Mouse (Mus musculus): Measurements from ENCODE around the gene Fam83f. TPM values are rescaled to one million over a fixed set of nuclear protein-coding genes. Genes with fewer than 3 reads are reported as not detected.

Gene Fam83f
- polyA plus RNA-seq, 1 experiment = 0.50 TPM

DNA sequence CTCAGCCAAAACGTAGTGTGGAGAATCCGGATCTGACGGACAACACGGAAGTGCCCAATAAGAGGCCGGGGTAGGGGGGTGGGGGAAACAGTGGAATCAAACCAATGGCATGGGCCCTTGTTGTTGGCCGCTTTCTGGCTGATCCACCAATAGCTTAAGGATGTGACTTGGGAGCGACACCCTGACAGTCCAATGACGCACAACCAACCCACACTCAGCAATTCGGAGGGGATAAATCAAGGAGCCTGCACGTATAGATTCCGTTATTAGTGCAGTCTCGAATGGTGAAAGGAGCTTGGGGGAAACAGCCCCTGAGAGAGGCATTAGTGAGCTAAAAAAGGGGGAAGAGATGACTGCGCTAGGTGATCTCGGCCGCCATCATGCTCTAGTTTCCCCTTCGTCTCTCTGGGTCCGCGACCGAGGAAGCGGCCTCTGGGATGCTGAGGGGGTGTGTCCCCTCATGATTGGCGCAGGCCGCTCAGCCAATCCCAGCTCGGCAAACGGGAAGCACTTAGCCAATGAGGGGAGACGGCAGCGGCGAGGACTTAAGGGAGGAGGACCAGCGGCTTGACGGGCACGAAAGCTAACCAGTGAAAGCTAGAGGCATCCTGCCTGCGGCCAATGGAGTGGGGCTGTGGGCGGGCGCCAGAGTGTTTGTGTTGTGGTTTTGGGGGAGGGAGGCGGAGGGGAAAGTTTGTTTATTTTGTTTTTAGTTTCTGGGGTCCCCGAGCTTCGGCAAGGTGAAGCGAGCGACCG lies 39.1 kb downstream of the Fam83f start, which contains the start of gene Tnrc6b:
Tnrc6b (plus strand) TSS at position 706 of the 756 bp plus-strand sequence.
- H3K27ac ChIP-seq (ENCODE audit: insufficient read depth, low read length) = peak within 1 kb of the TSS; percentile 98
- TF ChIP-seq CTCF (IDR thresholded peaks at IDR 0.05; ENCODE audit: extremely low read depth, insufficient read depth, low read length) (no peak), POLR2A (IDR thresholded peaks at IDR 0.05; ENCODE audit: extremely low read depth, insufficient read depth, low read length) (peak; percentile 97)
- H3K4me3 ChIP-seq (ENCODE audit: insufficient read depth, low read length) = peak within 1 kb of the TSS; percentile 44
- H3K4me1 ChIP-seq (ENCODE audit: control insufficient read depth, insufficient read depth, low read length) = peaks cover 4% of the 10 kb centered on the region

- H3K4me1 ChIP-seq (ENCODE audit: control insufficient read depth, insufficient read depth, low read length) = peaks cover 4% of the 10 kb centered on the region
- peak overlapping the region; percentile 44 for H3K4me3 ChIP-seq (ENCODE audit: insufficient read depth, low read length)
- no peak for TF ChIP-seq CTCF (IDR thresholded peaks at IDR 0.05; ENCODE audit: extremely low read depth, insufficient read depth, low read length)
- TF ChIP-seq POLR2A (IDR thresholded peaks at IDR 0.05; ENCODE audit: extremely low read depth, insufficient read depth, low read length) = 0 out of 2 replicates have a peak, but pooled peaks have one; percentile 13
- peak overlapping the region; percentile 98 for H3K27ac ChIP-seq (ENCODE audit: insufficient read depth, low read length)
These were observed 39.9 kb downstream of the Fam83f start for GRCm38 (mm10) chr15:80711401-80712151.

GRCm38 (mm10) chr15:80714299-80714698 lies 42.7 kb downstream of the Fam83f start:
- Histone ChIP-seq H3K4me1 (ENCODE audit: control insufficient read depth, insufficient read depth, low read length) (peaks cover 2% of the 10 kb centered on the region; the same call in 1 of the 2 replicates), H3K27ac (ENCODE audit: insufficient read depth, low read length) (no peak overlapping the region), H3K4me3 (ENCODE audit: insufficient read depth, low read length) (no peak overlapping the region)
- TF ChIP-seq POLR2A (IDR thresholded peaks at IDR 0.05; ENCODE audit: extremely low read depth, insufficient read depth, low read length) (no peak), CTCF (IDR thresholded peaks at IDR 0.05; ENCODE audit: extremely low read depth, insufficient read depth, low read length) (no peak)

- no peak for TF ChIP-seq CTCF (IDR thresholded peaks at IDR 0.05; ENCODE audit: extremely low read depth, insufficient read depth, low read length)
- no peak for TF ChIP-seq POLR2A (IDR thresholded peaks at IDR 0.05; ENCODE audit: extremely low read depth, insufficient read depth, low read length)
- Histone ChIP-seq H3K27ac (ENCODE audit: insufficient read depth, low read length) (no peak overlapping the region), H3K4me1 (ENCODE audit: control insufficient read depth, insufficient read depth, low read length) (peaks cover 3% of the 10 kb centered on the region; the same call in 1 of the 2 replicates), H3K4me3 (ENCODE audit: insufficient read depth, low read length) (no peak overlapping the region)
These were observed 45.0 kb downstream of the Fam83f start for GRCm38 (mm10) chr15:80716631-80717135.

- Histone ChIP-seq H3K4me3 (ENCODE audit: insufficient read depth, low read length) (no peak overlapping the region), H3K27ac (ENCODE audit: insufficient read depth, low read length) (no peak overlapping the region), H3K4me1 (ENCODE audit: control insufficient read depth, insufficient read depth, low read length) (peaks cover 3% of the 10 kb centered on the region; the same call in 1 of the 2 replicates)
- TF ChIP-seq CTCF (IDR thresholded peaks at IDR 0.05; ENCODE audit: extremely low read depth, insufficient read depth, low read length) (no peak), POLR2A (IDR thresholded peaks at IDR 0.05; ENCODE audit: extremely low read depth, insufficient read depth, low read length) (no peak)
These were observed 45.8 kb downstream of the Fam83f start for GRCm38 (mm10) chr15:80717431-80717830.

- TF ChIP-seq POLR2A (IDR thresholded peaks at IDR 0.05; ENCODE audit: extremely low read depth, insufficient read depth, low read length) (no peak), CTCF (IDR thresholded peaks at IDR 0.05; ENCODE audit: extremely low read depth, insufficient read depth, low read length) (no peak)
- Histone ChIP-seq H3K4me3 (ENCODE audit: insufficient read depth, low read length) (no peak overlapping the region), H3K27ac (ENCODE audit: insufficient read depth, low read length) (no peak overlapping the region), H3K4me1 (ENCODE audit: control insufficient read depth, insufficient read depth, low read length) (peaks cover 5% of the 10 kb centered on the region; the same call in 1 of the 2 replicates)
These were observed 48.6 kb downstream of the Fam83f start for GRCm38 (mm10) chr15:80720249-80720648.

DNA sequence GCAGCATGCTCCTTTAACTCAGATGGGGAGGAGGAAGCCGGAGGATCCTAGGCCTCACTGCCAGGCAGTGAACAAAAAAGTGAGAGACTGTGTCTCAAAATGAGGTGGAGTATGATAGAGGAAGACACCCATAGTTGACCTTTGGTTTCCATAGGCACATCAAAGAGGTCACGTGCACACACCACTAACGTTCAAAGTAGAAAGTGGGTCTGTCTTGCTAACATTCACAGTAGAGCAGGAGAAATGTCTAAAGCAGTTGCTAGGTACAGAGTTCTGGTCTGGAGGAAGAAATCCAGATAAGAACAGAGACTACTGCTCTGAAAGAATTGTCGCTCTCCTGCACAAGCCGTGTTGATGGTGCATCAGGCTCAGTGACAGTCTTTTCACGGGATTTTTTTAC lies 50.2 kb downstream of the Fam83f start:
- H3K4me3 ChIP-seq (ENCODE audit: insufficient read depth, low read length) = no peak overlapping the region
- peaks cover 5% of the 10 kb centered on the region; the same call in 1 of the 2 replicates for H3K4me1 ChIP-seq (ENCODE audit: control insufficient read depth, insufficient read depth, low read length)
- TF ChIP-seq CTCF (IDR thresholded peaks at IDR 0.05; ENCODE audit: extremely low read depth, insufficient read depth, low read length) (no peak), POLR2A (IDR thresholded peaks at IDR 0.05; ENCODE audit: extremely low read depth, insufficient read depth, low read length) (no peak)
- no peak overlapping the region for H3K27ac ChIP-seq (ENCODE audit: insufficient read depth, low read length)

DNA sequence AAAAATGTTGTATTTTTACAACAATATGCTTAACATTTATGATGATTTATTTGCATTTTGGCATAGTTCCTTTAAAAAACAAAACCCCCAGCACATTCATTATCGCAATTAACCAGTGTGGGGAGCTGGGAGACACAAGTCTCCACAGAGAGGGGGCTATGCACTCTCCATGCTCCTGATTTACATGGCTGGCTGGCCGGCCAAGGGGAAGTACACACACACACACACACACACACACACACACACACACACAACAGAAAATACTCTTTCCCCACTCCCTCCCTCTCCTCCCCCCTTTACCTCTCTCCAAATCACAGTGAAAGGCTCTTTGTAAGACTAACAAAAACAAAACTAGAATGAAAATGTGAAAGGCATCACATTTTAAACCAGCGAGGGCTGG lies 50.7 kb downstream of the Fam83f start:
- TF ChIP-seq POLR2A (IDR thresholded peaks at IDR 0.05; ENCODE audit: extremely low read depth, insufficient read depth, low read length) (no peak), CTCF (IDR thresholded peaks at IDR 0.05; ENCODE audit: extremely low read depth, insufficient read depth, low read length) (no peak)
- no peak overlapping the region for H3K4me3 ChIP-seq (ENCODE audit: insufficient read depth, low read length)
- peaks cover 3% of the 10 kb centered on the region; the same call in 1 of the 2 replicates for H3K4me1 ChIP-seq (ENCODE audit: control insufficient read depth, insufficient read depth, low read length)
- H3K27ac ChIP-seq (ENCODE audit: insufficient read depth, low read length) = no peak overlapping the region

DNA sequence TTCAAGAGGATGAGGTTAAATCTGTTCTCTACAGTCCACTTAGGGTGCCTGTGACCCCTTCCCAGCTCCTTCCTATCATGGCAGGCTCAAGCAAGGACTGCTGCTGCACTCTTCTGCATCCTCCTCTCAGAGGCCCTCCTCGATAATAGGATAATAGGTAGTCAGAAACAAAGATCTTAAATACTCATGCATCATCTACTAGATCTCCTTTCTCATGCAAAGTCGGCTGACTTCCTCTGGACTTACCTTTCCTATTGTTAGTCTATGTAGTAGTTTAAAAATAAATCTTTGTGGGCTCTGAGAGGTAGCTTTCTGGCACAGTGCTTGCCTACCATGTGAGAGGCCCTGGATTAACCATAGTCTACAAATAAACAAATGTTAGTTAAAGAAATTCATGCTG lies 57.8 kb downstream of the Fam83f start:
- Histone ChIP-seq H3K4me1 (ENCODE audit: control insufficient read depth, insufficient read depth, low read length) (no peaks in the 10 kb centered on the region; the same call in 1 of the 2 replicates), H3K4me3 (ENCODE audit: insufficient read depth, low read length) (no peak overlapping the region), H3K27ac (ENCODE audit: insufficient read depth, low read length) (no peak overlapping the region)
- TF ChIP-seq CTCF (IDR thresholded peaks at IDR 0.05; ENCODE audit: extremely low read depth, insufficient read depth, low read length) (no peak), POLR2A (IDR thresholded peaks at IDR 0.05; ENCODE audit: extremely low read depth, insufficient read depth, low read length) (no peak)

Data from cortical plate, adult 2 months (tissue).